Mouse (Mus musculus) embryonic facial prominence, embryonic 12.5 days (tissue): ENCODE measurements around the gene Atg3. TPM values are rescaled to one million over a fixed set of nuclear protein-coding genes. Genes with fewer than 3 reads are reported as not detected.

Source experiments
- ATAC-seq: fragments of 200-750 bp; cut with Nextera tagmentation; 2 replicates; pipeline ENCODE4 v1.8.0; 2017; ENCODE audit not compliant: insufficient number of reproducible peaks, insufficient read depth, low FRiP score, low TSS enrichment
- H3K27ac ChIP-seq: fragments of 300-500 bp; sonication (generic); 2 replicates; pipeline ENCODE4 v1.5.1; 2016; ENCODE audit warnings: mild to moderate bottlenecking
- H3K27me3 ChIP-seq: fragments of 300-500 bp; sonication (generic); 2 replicates; pipeline ENCODE4 v1.6.1; 2016; ENCODE audit warnings: mild to moderate bottlenecking, moderate library complexity
- H3K36me3 ChIP-seq: fragments of 300-500 bp; sonication (generic); 2 replicates; pipeline ENCODE4 v1.6.1; 2016; ENCODE audit warnings: mild to moderate bottlenecking
- H3K4me1 ChIP-seq: fragments of 300-500 bp; sonication (generic); 2 replicates; pipeline ENCODE4 v1.6.1; 2016
- H3K4me2 ChIP-seq: fragments of 300-500 bp; sonication (generic); replicated peaks from 2 replicates; pipeline ENCODE4 v1.6.1; 2016; ENCODE audit warnings: mild to moderate bottlenecking, moderate library complexity
- H3K4me3 ChIP-seq: fragments of 300-500 bp; sonication (generic); 2 replicates; pipeline ENCODE4 v1.5.1; 2016; ENCODE audit warnings: mild to moderate bottlenecking
- H3K9ac ChIP-seq: fragments of 300-500 bp; sonication (generic); 2 replicates; pipeline ENCODE4 v1.6.1; 2016; ENCODE audit warnings: mild to moderate bottlenecking, moderate library complexity
- H3K9me3 ChIP-seq: fragments of 300-500 bp; sonication (generic); 2 replicates; pipeline ENCODE4 v1.6.1; 2016; ENCODE audit warnings: mild to moderate bottlenecking, moderate library complexity
- WGBS: fragments of 180-500 bp; shearing (Covaris S2); methylation state at CpG from one replicate; pipeline ENCODE4 v1.1.7; 2016; 5-methylcytosine and 5-hydroxymethylcytosine counted together
- polyA plus RNA-seq: library from polyadenylated mRNA; unstranded; fragments of >200 nt; fragmentation: Nextera tagmentation; extraction: Ambion mirVana; gene quantifications from 2 replicates; pipeline ENCODE4 v1.2.1, GENCODE M21; 2016

The Atg3 gene
- polyA plus RNA-seq, 1 experiment from 2014 or later = 36.0 TPM

DNA sequence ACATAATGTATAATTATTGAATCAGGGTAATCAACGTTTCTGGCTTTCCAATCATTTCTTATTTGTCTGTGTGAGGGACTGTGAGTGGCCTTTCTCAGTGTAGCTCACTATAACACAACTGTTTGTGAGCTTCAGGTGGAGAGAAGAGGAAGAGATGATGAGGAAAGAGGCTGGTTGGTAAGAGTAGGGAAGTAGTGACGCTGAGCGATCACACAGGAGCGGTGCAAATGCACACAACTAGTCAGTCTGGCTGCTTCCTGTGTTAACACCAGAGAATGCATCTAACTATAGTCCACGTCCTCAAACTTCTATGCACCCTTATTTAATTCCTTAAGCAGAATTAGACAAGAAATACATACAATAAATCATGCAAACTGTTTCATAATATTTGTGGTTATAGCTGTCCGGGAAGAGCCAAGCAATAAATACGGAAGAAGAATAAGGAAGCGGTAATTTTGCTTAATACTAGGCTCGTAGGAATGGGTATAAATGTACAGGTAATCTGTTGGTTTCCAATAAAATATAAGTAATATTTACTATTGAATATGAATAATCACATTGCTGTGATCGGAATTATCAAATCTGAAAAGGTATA, 10.0 kb upstream of the Atg3 start:
- peaks cover 52% of the 10 kb centered on the region for H3K36me3 ChIP-seq
- whole genome bisulfite sequencing = 93% methylated on average over 10 of the region's 10 CpGs
- no peaks in the 10 kb centered on the region for H3K27me3 ChIP-seq
- no peak for ATAC-seq
- H3K9ac ChIP-seq = no peak overlapping the region
- H3K9me3 ChIP-seq = no peaks in the 10 kb centered on the region
- no peak overlapping the region for H3K4me3 ChIP-seq
- H3K27ac ChIP-seq = no peak overlapping the region
- no peak overlapping the region for H3K4me2 ChIP-seq
- H3K4me1 ChIP-seq = no peaks in the 10 kb centered on the region

DNA sequence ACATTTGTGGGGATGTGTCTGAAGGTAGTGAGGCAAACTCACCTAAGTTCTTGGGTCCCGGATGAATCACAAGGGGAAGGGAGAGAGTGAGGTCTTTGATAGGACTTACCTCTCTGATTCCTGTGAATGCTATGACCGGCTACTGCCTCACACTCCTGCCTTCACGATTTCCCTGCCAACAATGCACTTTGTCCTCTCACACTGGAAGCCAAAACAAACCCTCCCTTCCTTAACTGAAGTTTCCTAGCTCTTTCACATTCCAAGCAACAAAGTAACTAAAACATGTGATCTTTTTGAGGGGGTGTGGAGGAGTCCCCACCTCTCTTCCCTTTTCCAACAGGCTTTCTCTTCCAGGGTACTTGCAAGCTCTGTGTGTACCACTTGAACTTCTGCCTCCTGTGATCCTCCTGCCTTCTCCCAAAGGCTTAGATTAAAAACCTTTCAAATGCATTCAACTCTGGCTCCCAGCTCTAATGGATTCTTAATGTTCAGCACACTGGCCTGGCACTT, 3.8 kb upstream of the Atg3 start:
- H3K4me2 ChIP-seq = no peak overlapping the region
- 91% methylated on average over 3 of the region's 3 CpGs for WGBS
- H3K4me1 ChIP-seq = peaks cover 10% of the 10 kb centered on the region
- H3K36me3 ChIP-seq = peaks cover 17% of the 10 kb centered on the region; the same call in 1 of the 2 replicates
- H3K9me3 ChIP-seq = no peaks in the 10 kb centered on the region
- no peaks in the 10 kb centered on the region for H3K27me3 ChIP-seq
- H3K27ac ChIP-seq = no peak overlapping the region
- H3K4me3 ChIP-seq = no peak overlapping the region
- H3K9ac ChIP-seq = no peak overlapping the region
- no peak for ATAC-seq

DNA sequence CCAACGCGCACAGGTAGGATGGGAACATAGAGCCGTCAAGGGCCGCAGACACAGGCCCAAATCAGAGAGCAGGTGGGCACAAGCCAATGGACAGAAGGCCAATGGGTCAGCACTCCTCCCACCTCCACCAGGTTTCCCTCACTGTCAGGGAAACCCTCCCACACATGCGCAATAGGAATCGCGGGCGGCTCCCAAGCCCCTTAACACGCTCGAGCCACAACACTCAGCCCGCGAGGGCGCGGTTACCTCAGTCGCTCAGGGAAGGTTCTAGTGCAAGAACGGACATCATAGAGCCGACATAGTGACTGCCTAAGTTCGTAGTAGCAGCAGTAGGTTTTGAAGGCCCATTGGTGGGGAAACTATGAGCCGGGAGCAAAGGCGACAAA, 456 bp upstream of the Atg3 start:
- peak overlapping the region; percentile 93 for H3K4me3 ChIP-seq
- 0 out of 2 replicates have a peak, but pooled peaks cover 3% of the 10 kb centered on the region for H3K36me3 ChIP-seq

DNA sequence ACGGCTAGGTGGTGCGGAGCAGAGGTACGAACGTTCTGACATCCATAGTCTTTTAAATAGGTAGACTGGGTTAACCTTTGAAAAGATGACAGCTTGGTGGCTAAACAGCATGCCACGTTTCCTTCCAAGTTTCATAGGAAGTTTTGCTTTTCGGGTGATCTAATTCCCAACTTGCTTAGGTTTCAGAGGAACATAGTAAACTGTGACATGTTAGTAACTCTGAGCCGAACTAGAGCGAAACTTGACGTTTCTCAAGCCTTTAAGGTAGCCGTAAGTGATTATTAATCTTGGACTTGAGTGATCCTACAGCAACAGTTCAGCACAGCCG, 768 bp downstream of the Atg3 start:
- no peaks in the 10 kb centered on the region for H3K9me3 ChIP-seq
- H3K27me3 ChIP-seq = no peaks in the 10 kb centered on the region
- ATAC-seq = no peak
- H3K27ac ChIP-seq = peak overlapping the region; percentile 85
- WGBS = 6% methylated on average over 11 of the region's 11 CpGs
- H3K9ac ChIP-seq = peak overlapping the region; percentile 88
- peak overlapping the region; percentile 63 for H3K4me2 ChIP-seq
- peaks cover 17% of the 10 kb centered on the region for H3K4me1 ChIP-seq
- H3K4me3 ChIP-seq = peak overlapping the region; percentile 93
- H3K36me3 ChIP-seq = 0 out of 2 replicates have a peak, but pooled peaks cover 3% of the 10 kb centered on the region

More for the DNA sequence above, 456 bp upstream of the Atg3 start:
- peak overlapping the region; percentile 85 for H3K27ac ChIP-seq
- H3K4me2 ChIP-seq = peak overlapping the region; percentile 63
- peak; percentile 83 for ATAC-seq
- H3K9me3 ChIP-seq = no peaks in the 10 kb centered on the region
- peaks cover 17% of the 10 kb centered on the region for H3K4me1 ChIP-seq
- WGBS = 3% methylated on average over 20 of the region's 20 CpGs
- H3K27me3 ChIP-seq = no peaks in the 10 kb centered on the region
- H3K9ac ChIP-seq = peak overlapping the region; percentile 88

DNA sequence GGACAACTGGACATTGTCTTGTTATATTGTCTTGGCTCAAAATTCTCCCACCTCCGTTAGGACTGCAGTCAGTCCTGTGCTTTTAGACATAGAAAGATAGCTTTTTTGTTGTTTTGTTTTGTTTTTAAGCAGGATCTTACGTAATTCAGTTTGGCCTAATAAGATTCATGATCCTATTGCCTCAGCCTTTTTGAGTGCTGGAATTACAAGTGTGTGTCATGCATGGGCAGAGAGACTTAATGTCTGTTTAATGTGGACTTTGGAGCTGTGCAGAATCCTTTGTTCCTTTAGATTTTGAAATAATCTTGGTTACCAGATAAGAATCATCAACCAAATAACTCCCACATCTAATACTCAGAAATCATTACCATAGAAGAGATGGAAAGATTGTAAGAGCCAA, 20.0 kb downstream of the Atg3 start:
- 89% methylated on average over 2 of the region's 2 CpGs for WGBS
- Histone ChIP-seq H3K4me1 (no peaks in the 10 kb centered on the region), H3K4me3 (no peak overlapping the region), H3K27ac (no peak overlapping the region), H3K4me2 (no peak overlapping the region), H3K36me3 (peaks cover 5% of the 10 kb centered on the region), H3K9me3 (no peaks in the 10 kb centered on the region), H3K9ac (no peak overlapping the region), H3K27me3 (no peaks in the 10 kb centered on the region)
- no peak for ATAC-seq

DNA sequence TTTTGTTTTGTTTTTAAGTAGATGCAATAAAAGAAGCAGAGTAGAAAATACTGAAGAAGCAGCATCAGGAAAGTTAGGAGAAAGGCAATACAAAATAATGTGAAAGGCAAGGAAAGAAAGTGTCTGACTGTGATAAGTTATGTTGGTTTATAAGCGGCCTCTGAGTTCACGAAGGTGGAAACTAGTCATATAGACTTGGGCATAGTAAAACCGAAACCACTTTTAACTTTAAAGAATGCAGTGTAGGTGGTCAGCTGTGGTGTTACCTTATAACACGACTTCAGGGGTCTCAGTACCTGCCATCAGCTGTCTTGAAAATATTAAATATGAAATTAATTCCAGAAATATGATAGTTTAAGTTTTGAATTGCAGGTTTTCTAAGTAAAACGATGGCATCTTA, 23.2 kb downstream of the Atg3 start:
- no peak for ATAC-seq
- Histone ChIP-seq H3K36me3 (peaks cover 11% of the 10 kb centered on the region; the same call in 1 of the 2 replicates), H3K27me3 (no peaks in the 10 kb centered on the region), H3K4me1 (no peaks in the 10 kb centered on the region), H3K4me2 (no peak overlapping the region), H3K27ac (no peak overlapping the region), H3K9ac (no peak overlapping the region), H3K4me3 (no peak overlapping the region), H3K9me3 (no peaks in the 10 kb centered on the region)
- 88% methylated on average over 5 of the region's 5 CpGs for WGBS

DNA sequence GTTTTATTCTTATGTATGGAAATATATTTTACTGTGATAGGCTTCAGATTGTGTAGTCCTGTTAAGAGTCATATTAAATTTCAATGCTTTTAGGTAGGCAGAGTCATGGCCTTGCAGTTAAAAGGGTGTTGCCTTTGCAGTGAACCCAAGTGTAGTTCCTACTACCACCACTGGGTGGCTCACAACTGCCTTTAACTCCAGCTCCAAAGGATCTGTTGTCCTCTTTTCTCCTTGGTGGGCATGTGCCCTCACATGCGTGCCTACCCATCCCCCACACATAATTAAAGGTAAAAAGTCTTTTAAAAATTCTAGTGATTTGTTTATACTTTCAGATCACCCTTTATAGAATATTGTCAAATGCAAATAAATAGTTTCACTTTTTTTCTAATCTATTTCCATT, 34.0 kb downstream of the Atg3 start:
- Histone ChIP-seq H3K27ac (no peak overlapping the region), H3K27me3 (no peaks in the 10 kb centered on the region), H3K4me3 (no peak overlapping the region), H3K9ac (no peak overlapping the region), H3K36me3 (peaks cover 9% of the 10 kb centered on the region; the same call in 1 of the 2 replicates), H3K9me3 (no peaks in the 10 kb centered on the region), H3K4me1 (no peaks in the 10 kb centered on the region), H3K4me2 (no peak overlapping the region)
- ATAC-seq = no peak
- WGBS = 0% methylated on average over 1 of the region's 1 CpGs

DNA sequence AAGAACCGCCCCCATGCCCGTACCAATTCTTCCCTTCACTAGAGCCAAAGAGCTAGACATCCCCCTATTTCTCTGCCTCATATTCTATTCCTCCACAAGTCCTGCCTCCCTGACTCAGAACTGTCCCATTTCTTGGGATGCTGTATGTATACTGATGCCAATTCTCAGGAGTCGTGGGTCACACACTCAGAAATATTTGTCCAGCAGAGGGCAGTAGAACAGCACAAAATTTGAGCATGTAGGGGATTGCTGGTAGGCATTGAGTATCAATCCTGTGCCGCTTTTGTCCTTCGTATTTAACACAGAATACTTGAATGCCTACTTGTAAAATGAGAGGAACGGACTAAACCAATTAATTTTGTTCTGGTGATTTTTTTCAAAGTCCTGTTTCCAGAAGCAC, 38.2 kb downstream of the Atg3 start:
- no peaks in the 10 kb centered on the region; the same call in 1 of the 2 replicates for H3K36me3 ChIP-seq
- no peak overlapping the region for H3K27ac ChIP-seq
- H3K4me2 ChIP-seq = no peak overlapping the region
- H3K9ac ChIP-seq = no peak overlapping the region
- H3K4me1 ChIP-seq = no peaks in the 10 kb centered on the region
- H3K9me3 ChIP-seq = no peaks in the 10 kb centered on the region
- no peaks in the 10 kb centered on the region for H3K27me3 ChIP-seq
- H3K4me3 ChIP-seq = no peak overlapping the region
- WGBS = 36% methylated on average over 6 of the region's 6 CpGs
- peak; percentile 47; the same call in 1 of the 2 replicates for ATAC-seq

DNA sequence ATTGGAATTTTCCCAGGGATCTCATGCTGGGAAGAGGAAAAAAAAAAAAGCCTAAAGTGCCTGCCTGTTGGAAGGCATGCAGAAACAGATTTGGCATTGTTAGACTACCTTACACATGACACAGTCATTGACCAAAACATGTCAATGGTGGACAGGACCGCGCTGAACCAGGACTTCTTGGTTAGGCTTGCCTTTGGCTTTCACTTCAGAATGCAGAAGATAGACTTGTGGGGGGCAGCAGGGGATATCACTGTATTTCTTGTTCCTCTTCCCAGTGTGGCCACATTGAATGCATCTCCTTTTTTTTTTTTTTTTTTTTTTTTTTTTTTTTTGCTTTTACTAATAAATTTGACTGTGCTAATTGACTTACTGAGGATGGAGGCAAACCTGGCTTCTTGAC, 42.8 kb downstream of the Atg3 start:
- Histone ChIP-seq H3K9me3 (no peaks in the 10 kb centered on the region), H3K27me3 (no peaks in the 10 kb centered on the region), H3K4me2 (no peak overlapping the region), H3K4me3 (no peak overlapping the region), H3K36me3 (no peaks in the 10 kb centered on the region), H3K27ac (no peak overlapping the region), H3K9ac (no peak overlapping the region), H3K4me1 (no peaks in the 10 kb centered on the region)
- no peak for ATAC-seq
- 94% methylated on average over 2 of the region's 2 CpGs for WGBS

DNA sequence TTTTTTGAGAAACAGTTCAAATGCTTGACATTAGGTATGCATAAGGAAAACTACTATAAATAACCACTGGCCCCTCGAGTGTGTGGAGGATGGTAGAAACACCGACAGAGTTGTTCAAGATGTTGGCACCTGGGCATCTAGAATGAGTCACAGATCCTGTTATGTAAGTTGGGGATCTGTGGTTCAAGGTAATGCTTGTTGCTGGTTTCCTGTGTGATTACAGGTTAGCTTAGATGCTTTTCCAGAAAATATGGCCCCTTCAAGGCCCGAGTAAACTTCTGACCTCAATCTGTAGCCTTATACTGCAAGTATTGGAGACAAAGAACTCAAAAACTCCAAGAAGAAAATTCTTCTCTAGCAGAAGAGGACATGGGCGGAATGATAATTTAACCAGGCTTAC, 45.9 kb downstream of the Atg3 start:
- Histone ChIP-seq H3K4me1 (no peaks in the 10 kb centered on the region), H3K27me3 (no peaks in the 10 kb centered on the region), H3K4me2 (no peak overlapping the region), H3K4me3 (no peak overlapping the region), H3K9me3 (no peaks in the 10 kb centered on the region), H3K27ac (no peak overlapping the region), H3K9ac (no peak overlapping the region), H3K36me3 (no peaks in the 10 kb centered on the region)
- no peak for ATAC-seq
- WGBS = 82% methylated on average over 4 of the region's 4 CpGs

DNA sequence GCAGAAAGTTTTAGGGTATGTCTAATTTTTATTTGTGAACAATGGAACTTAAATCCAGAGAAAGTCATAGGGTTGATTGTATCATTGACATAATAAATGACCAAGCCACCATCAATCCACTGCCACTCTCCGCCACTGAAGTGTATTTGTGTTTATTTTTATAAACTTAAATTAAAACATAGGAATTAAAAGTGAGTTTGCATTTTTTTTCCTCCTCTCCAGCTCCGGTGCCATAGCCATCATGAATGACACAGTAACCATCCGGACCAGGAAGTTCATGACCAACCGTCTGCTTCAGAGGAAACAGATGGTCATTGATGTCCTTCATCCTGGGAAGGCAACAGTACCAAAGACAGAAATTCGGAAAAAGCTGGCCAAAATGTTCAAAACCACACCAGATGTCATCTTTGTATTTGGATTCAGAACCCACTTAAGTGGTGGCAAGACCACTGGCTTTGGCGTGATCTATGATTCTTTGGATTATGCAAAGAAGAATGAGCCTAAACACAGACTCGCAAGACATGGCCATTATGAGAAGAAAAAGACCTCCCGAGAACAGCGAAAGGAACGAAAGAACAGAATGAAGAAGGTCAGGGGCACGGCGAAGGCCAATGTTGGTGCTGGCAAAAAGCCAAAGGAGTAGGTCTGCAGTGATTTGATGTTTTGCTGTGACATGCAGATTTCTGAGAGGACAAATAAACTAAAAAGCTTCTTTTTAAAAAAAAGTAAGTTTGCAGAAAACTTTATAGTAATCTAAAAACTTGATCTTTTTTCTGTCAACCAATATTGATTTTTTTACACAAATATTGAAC, 46.5 kb downstream of the Atg3 start:
- 81% methylated on average over 12 of the region's 12 CpGs for WGBS
- H3K27ac ChIP-seq = no peak overlapping the region
- H3K4me2 ChIP-seq = no peak overlapping the region
- no peak overlapping the region for H3K9ac ChIP-seq
- H3K9me3 ChIP-seq = no peaks in the 10 kb centered on the region
- no peak for ATAC-seq
- H3K27me3 ChIP-seq = no peaks in the 10 kb centered on the region
- no peaks in the 10 kb centered on the region for H3K36me3 ChIP-seq
- H3K4me1 ChIP-seq = no peaks in the 10 kb centered on the region
- no peak overlapping the region for H3K4me3 ChIP-seq

DNA sequence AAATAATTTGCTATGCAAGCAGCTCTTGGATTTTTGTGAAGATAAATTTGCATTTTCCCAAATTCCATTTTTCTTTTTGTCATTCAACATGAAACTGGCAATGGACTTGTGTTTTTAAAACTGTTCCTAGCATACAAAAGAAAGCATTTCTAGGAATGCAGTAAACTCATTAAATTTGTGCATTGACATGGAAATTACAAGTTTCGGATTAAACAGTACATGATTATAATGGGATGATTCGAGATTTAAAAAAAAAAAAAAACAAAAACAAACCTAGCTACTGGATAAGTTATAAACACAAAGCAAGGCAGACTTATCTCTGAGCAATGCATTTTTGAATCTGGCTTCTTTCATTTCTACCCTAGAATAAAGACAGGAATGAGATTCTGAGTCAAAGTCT, 63.4 kb downstream of the Atg3 start:
- H3K9me3 ChIP-seq = no peaks in the 10 kb centered on the region
- H3K27me3 ChIP-seq = no peaks in the 10 kb centered on the region
- no peak for ATAC-seq
- no peak overlapping the region for H3K9ac ChIP-seq
- WGBS = 62% methylated on average over 2 of the region's 2 CpGs
- no peak overlapping the region for H3K4me3 ChIP-seq
- H3K4me1 ChIP-seq = no peaks in the 10 kb centered on the region
- H3K4me2 ChIP-seq = no peak overlapping the region
- H3K36me3 ChIP-seq = no peaks in the 10 kb centered on the region
- no peak overlapping the region for H3K27ac ChIP-seq
